Mouse (Mus musculus) MEL (cell line): ENCODE data around the gene 9230113P08Rik. TPM values are rescaled to one million over a fixed set of nuclear protein-coding genes. Genes with fewer than 3 reads are reported as not detected.

Experiments used
- DNase-seq: peaks from one replicate; pipeline ENCODE4 v3.0.0; 2011; ENCODE audit warnings: low read depth, low spot score
- H3K27ac ChIP-seq: 2 replicates; pipeline ENCODE4 v1.5.1; 2012; ENCODE audit warnings: low read depth, mild to moderate bottlenecking, control low read depth, low read length, moderate library complexity; ENCODE audit not compliant: control insufficient read depth
- H3K27me3 ChIP-seq, 2 experiments: fragments of 150-350 bp in 1 of 2; sonication (generic) in 1 of 2; 2 replicates each; pipeline ENCODE4 v1.6.1; 2012; ENCODE audit warnings: low read length in 2 of 2, mild to moderate bottlenecking in 2 of 2, improper control_type of control experiment in 1 of 2, moderate library complexity in 1 of 2; ENCODE audit not compliant: insufficient read depth in 2 of 2, control insufficient read depth in 1 of 2
- H3K36me3 ChIP-seq, 2 experiments: 2 replicates each; pipeline ENCODE4 v1.6.1; 2012 to 2014; ENCODE audit warnings: low read length in 2 of 2, improper control_type of control experiment in 1 of 2, inconsistent platforms in 1 of 2, mild to moderate bottlenecking in 1 of 2; ENCODE audit not compliant: insufficient read depth in 2 of 2, control insufficient read depth in 1 of 2
- H3K4me1 ChIP-seq, 2 experiments: fragments of 150-350 bp in 1 of 2; sonication (generic) in 1 of 2; 2 replicates each; pipeline ENCODE4 v1.6.1; 2012; ENCODE audit warnings: low read length in 2 of 2, improper control_type of control experiment in 1 of 2, mild to moderate bottlenecking in 1 of 2; ENCODE audit not compliant: insufficient read depth in 2 of 2, control insufficient read depth in 1 of 2
- H3K4me3 ChIP-seq, 2 experiments: fragments of 150-350 bp in 1 of 2; sonication (generic) in 1 of 2; 2 replicates each; pipeline ENCODE4 v1.5.1; 2012; ENCODE audit warnings: low read depth in 2 of 2, low read length in 2 of 2, mild to moderate bottlenecking in 2 of 2, moderate library complexity in 2 of 2, control low read depth in 1 of 2, improper control_type of control experiment in 1 of 2; ENCODE audit not compliant: control insufficient read depth in 1 of 2, insufficient read depth in 1 of 2
- H3K79me2 ChIP-seq: 2 replicates; pipeline ENCODE4 v1.6.1; 2012; ENCODE audit warnings: mild to moderate bottlenecking, low read length, moderate library complexity; ENCODE audit not compliant: control insufficient read depth, poor library complexity, insufficient read depth
- H3K9ac ChIP-seq: 2 replicates; pipeline ENCODE4 v1.6.1; 2012; ENCODE audit warnings: low read depth, mild to moderate bottlenecking, control low read depth, low read length, moderate library complexity; ENCODE audit not compliant: control insufficient read depth, poor library complexity, severe bottlenecking
- H3K9me3 ChIP-seq: fragments of 150-350 bp; sonication (generic); replicated peaks from 2 replicates; pipeline ENCODE4 v1.6.1; 2012; ENCODE audit warnings: mild to moderate bottlenecking, low read length, improper control_type of control experiment, moderate library complexity; ENCODE audit not compliant: insufficient read depth
- ETS1 ChIP-seq: IDR thresholded peaks from 2 replicates; pipeline ENCODE4 v1.6.1; 2012; ENCODE audit warnings: low read depth, mild to moderate bottlenecking, inconsistent platforms, low read length, improper control_type of control experiment, moderate library complexity
- GATA1 ChIP-seq: IDR thresholded peaks from 2 replicates; pipeline ENCODE4 v1.6.1; 2011; ENCODE audit warnings: low read depth, low read length, improper control_type of control experiment
- RAD21 ChIP-seq: IDR thresholded peaks from 2 replicates; pipeline ENCODE4 v1.6.1; 2011; ENCODE audit warnings: mild to moderate bottlenecking, low read depth, low read length, improper control_type of control experiment
- TAL1 ChIP-seq: IDR thresholded peaks from 2 replicates; pipeline ENCODE4 v1.6.1; 2012; ENCODE audit warnings: mild to moderate bottlenecking, inconsistent platforms, low read length, moderate library complexity, mixed read lengths
- USF2 ChIP-seq, 2 experiments: IDR thresholded peaks; 2 replicates each; pipeline ENCODE4 v1.6.1; 2011 to 2012; ENCODE audit warnings: improper control_type of control experiment in 2 of 2, low read length in 2 of 2, borderline replicate concordance in 1 of 2, inconsistent platforms in 1 of 2, low read depth in 1 of 2, mild to moderate bottlenecking in 1 of 2; ENCODE audit not compliant: insufficient read depth in 1 of 2
- polyA plus RNA-seq, 2 experiments: library from polyadenylated mRNA; stranded (reverse) in 1 of 2; unstranded in 1 of 2; fragments of >175 nt in 1 of 2; fragments of >200 nt in 1 of 2; gene quantifications; 2 replicates each; pipeline versions ENCODE4 v1.2.1 to v1.2.4; 2012; ENCODE audit warnings: low replicate concordance in 2 of 2, low read depth in 1 of 2; ENCODE audit not compliant: insufficient read length in 2 of 2, insufficient read depth in 1 of 2, missing spikeins in 1 of 2
- total RNA-seq: library from RNA; depleted of rRNA; stranded (reverse); fragments of 300-350 nt; gene quantifications from 2 replicates; pipeline ENCODE4 v1.2.3, GENCODE M21; 2012; rRNA removed

9230113P08Rik gene
- total and polyA plus RNA-seq, 3 experiments = not detected

DNA sequence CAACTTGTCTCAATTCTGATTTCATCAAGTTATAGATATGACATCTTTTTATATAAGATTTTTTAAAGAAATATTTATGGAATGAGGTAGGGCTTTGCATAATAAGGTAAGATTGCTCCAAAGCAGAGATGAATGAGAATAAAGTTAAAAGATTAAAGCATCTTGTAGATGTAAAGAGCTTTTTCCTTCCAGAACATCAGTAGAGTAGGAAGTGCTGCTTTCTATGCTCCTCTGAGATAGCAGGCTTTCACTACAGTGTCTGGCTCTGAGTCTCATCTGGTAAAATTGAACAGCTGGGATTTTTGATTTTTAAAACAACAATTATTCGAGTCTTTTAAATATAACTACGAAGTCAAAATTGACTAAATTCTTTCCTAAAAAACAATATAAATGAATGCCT lies 22.6 kb downstream of the 9230113P08Rik start:
- H3K36me3 ChIP-seq = no peaks in the 10 kb centered on the region
- no peaks in the 10 kb centered on the region for H3K9me3 ChIP-seq
- no peak overlapping the region for H3K4me3 ChIP-seq
- H3K27ac ChIP-seq = no peak overlapping the region
- no peaks in the 10 kb centered on the region for H3K27me3 ChIP-seq
- DNase-seq = no peak
- no peak for TF ChIP-seq USF2 (IDR thresholded peaks at IDR 0.05; ENCODE audit: borderline replicate concordance in 1 of 2, insufficient read depth in 1 of 2, low read depth in 1 of 2, low read length in 2 of 2)
- TF ChIP-seq GATA1 = no peak
- TF ChIP-seq ETS1 = no peak
- no peak for TF ChIP-seq RAD21
- no peak for TF ChIP-seq TAL1
- H3K9ac ChIP-seq = no peak overlapping the region
- no peaks in the 10 kb centered on the region for H3K79me2 ChIP-seq
- no peaks in the 10 kb centered on the region for H3K4me1 ChIP-seq

Other genes with a start within 250 kb of the 9230113P08Rik start
- gene Pate1, start 221.0 kb upstream of the 9230113P08Rik start, total RNA-seq = not detected in 2 replicates
- gene Pate1, start 221.0 kb upstream of the 9230113P08Rik start, polyA plus RNA-seq = not detected
- not detected in 2 replicates for gene Gm17677, start 167.4 kb upstream of the 9230113P08Rik start, total RNA-seq
- not detected for gene Gm17677, start 167.4 kb upstream of the 9230113P08Rik start, polyA plus RNA-seq
- gene Gm17727, start 130.3 kb upstream of the 9230113P08Rik start, total RNA-seq = not detected in 2 replicates
- not detected for gene Gm17727, start 130.3 kb upstream of the 9230113P08Rik start, polyA plus RNA-seq
- not detected in 2 replicates for gene Gm27235, start 118.3 kb upstream of the 9230113P08Rik start, total RNA-seq
- not detected for gene Gm27235, start 118.3 kb upstream of the 9230113P08Rik start, polyA plus RNA-seq
- not detected in 2 replicates for gene D730048I06Rik, start 118.3 kb upstream of the 9230113P08Rik start, total RNA-seq
- gene D730048I06Rik, start 118.3 kb upstream of the 9230113P08Rik start, polyA plus RNA-seq = not detected
- gene 9230110F15Rik, start 64.3 kb upstream of the 9230113P08Rik start, total RNA-seq = not detected in 2 replicates
- not detected for gene 9230110F15Rik, start 64.3 kb upstream of the 9230113P08Rik start, polyA plus RNA-seq
- not detected in 2 replicates for gene Gm5916, start 220.4 kb downstream of the 9230113P08Rik start, total RNA-seq
- gene Gm5916, start 220.4 kb downstream of the 9230113P08Rik start, polyA plus RNA-seq = not detected